Mouse (Mus musculus): ENCODE results near the gene Gm32687.
A peak's percentile ranks its signal among the peaks of the same experiment; 100 is the strongest.
"Not testable (repeated sequence)": the region's sequence is repeated elsewhere in the genome, so short reads cannot be mapped to it uniquely, and the experiment has no call there.

The Gm32687 gene

DNA sequence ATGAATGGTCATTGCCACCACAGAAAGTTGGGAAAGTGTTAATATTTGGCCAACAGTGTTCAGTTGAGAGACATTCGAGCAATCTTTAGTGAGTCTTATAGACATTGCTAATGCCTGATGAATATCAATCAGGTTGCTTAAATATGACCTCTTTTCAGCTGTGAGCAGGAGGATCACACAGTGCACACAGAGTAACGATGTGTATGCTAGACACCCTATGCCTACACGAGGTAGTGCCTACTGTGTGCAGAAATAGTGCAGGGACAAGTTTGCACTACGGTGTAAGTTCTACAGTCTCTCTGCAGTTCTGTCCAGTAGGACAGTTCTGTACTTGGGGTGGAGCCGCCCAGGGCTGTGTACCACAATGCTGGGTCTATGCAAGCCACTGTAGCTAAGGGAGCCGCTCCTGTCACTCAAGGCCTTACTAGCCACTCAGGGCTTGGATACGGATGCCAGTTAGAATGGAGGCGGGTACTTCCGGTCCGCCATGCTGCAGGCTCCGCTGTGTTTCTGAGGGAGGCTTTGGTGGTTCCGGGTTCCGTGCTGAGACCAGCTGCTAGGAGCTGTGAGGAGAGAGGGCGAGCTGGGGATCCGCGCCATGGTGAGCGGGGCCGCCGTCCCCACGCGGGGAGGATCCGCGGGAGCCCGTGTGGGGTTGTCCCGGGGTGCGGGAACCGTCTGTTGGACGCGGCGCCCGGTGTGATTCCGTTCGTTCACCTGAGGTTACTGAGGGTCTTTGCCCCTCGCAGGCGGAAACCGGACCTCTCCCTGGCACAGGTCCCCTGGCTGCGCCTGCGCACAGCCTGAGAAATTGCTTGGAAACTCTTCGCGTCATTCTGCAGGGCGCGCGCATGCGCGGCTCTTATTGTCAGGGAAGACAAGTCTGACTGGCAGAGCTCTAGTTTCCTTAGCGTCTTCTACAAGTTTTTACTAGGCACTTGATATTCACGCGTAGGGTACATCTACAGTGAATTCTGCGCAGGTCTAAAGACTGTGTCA is at the start of gene Gm32687:
Gene Gm32687 (plus strand): TSS at position 526 of the 999 bp plus-strand sequence.
- DNase-seq, result peak; percentile 21

DNA sequence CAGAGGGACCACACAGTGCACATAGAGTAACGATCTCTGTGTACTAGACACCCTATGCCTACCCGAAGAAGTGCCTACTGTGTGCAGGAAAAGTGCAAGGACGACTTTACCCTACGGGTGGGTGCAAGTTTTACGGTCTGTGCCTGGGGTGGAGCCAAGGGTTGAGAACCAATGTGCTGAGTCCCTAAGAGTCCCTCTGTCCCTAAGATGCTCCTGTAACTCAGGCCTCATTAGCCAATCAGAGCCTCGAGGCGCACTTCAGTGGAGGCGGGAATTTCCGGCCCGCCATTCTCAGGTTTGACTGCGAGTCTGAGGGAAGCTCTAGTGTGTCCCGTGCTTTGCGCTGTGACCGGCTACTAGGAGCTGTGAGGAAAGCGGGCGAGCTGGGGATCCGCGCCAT is 17.5 kb upstream of the Gm32687 start:
- not testable (repeated sequence) for DNase-seq

DNA sequence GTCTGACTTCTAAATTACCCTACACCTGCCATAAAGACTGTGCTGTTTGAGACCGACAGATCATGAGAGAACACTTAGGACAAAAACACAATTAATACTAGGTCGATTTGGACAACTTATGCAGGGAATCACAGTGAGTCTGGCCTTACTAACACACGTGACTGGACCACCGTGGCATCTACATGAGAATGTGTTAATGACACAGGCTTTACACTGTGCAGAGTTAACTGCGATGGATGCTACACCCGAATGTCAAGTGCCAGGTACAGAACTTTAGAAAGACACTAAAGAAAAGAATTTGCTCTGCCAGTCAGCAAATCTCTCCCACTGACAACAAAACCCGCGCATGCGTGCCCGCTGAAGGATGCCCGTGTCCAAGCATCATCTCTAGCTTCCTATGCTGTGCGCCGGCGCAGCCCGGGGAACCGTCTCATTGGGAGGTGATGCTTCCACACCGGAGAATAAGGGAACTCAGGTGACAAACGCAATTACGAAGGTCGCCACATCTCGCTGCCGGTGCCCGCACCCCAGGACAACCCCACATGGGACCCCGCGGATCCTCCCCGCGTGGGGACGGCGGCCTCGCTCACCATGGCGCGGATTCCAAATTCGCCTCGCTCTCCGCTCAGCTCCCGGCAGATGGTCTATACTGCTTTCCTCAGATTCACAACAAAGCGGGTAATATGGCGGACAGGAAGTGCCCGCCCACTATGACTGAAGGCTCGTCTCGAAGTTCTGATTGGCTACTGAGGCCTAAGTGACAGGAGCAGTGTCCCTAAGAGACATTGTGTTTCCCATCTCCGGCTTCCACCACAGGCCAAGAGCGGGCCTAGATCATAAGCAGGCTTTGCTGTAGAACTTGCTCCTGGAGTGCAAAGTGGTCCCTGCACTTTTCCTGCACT is 66.4 kb downstream of the Gm32687 start, which contains the start of gene Zfp781:
Gene Zfp781 (minus strand): TSS at position 639 of the 902 bp plus-strand sequence.
- not testable (repeated sequence) for DNase-seq

Measured in cerebellum, adult 9-11 months (tissue).